Mouse (Mus musculus): ENCODE results near the gene Slc34a2.

The Slc34a2 gene

GRCm38 (mm10) chr5:53106731-53107130 is 68.8 kb downstream of the Slc34a2 start:
- ATAC-seq (ENCODE audit: insufficient number of reproducible peaks, low FRiP score, low TSS enrichment), result no peak

DNA sequence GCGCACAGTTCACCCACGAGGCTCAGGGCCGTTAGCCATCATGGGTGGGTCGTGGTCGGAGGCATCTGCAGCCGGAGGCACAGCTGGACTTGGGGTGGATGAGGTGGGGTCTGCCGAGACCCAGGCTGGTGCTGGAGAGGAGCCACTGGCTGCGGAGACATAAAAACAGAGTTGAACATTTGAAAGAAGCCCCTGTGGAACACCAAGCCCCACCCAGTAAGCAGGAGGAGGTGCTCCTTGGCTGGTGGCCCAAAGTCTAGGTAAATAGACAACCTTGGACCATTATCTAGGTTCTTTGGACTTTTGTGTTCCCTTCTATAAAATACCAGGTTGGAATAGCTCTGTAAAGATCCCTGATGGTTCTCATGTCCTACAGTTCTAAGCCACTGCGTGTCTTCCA is 70.1 kb downstream of the Slc34a2 start:
- no peak for ATAC-seq (ENCODE audit: insufficient number of reproducible peaks, low FRiP score, low TSS enrichment)

GRCm38 (mm10) chr5:53108668-53109067 is 70.8 kb downstream of the Slc34a2 start:
- ATAC-seq (ENCODE audit: insufficient number of reproducible peaks, low FRiP score, low TSS enrichment), result no peak

DNA sequence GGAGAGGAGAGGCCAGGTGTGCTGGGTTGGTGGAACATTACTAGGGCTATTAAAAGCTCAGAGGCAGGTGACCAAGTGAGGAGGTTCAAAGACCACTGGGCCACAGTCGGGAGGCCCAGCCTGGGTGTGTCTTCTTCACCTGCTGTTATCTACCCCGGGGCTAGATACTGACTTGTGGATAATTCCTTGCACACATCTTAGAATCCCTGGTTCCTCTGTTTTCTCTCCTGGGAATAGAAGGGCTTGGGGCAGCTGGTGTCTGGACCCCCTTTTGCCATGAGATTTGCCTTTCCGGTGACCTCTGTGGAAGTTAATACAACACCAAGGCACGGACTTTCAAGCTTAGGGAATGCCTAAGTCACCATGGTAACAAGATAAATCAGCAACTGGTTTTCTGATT is 72.3 kb downstream of the Slc34a2 start:
- no peak for ATAC-seq (ENCODE audit: insufficient number of reproducible peaks, low FRiP score, low TSS enrichment)

DNA sequence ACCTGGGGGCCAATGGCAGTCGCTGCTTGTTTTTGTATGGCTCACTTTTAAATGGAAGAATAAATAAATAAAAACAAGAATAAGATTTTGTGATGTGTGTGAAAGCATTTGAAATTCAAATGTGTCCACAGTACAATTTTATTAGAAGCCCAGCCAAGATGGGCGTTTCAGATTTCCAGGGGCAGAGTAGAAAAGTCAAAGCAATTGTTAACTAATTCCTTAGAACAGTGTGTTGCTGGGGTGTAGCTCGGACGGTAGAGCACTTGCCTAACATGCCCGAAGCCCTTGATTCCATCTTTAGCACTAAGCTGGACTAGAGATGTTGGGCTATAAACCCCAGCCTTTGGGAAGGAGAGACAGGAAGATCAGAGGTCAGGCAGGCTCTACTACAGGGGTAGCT is 73.2 kb downstream of the Slc34a2 start:
- ATAC-seq (ENCODE audit: insufficient number of reproducible peaks, low FRiP score, low TSS enrichment), result no peak

- ATAC-seq (ENCODE audit: insufficient number of reproducible peaks, low FRiP score, low TSS enrichment), result no peak
Observed at GRCm38 (mm10) chr5:53112942-53113341, 75.1 kb downstream of the Slc34a2 start.

DNA sequence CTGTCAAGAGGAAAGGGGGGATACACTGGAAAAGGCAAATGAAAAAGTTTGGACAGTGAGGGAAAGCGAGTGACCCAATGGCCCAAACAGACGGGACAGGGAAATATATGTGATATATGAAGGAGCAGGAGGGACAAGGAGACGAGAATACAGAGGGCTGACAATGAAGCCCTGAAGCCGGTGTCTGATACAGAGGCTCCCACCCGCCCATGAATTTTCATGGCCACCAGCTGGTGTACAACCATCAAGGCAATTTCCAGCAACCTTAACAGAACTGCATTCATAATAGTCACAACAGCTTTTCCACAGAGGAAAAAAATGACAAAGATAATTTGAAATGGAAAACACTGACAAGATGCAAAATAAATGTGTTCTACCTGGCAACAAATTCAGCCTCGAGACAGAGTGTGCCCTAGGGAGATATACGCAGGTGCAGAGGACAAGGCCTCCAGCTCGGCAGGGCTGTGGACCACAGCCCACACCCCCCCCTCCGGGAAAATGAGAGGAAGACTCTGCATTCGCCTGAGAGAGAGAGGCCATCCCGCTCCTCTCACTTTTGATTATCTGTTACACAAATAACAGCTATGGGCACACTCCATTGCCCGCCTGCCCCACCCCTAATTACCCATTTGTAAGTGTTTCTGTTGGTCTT is 76.9 kb downstream of the Slc34a2 start:
- no peak for ATAC-seq (ENCODE audit: insufficient number of reproducible peaks, low FRiP score, low TSS enrichment)

DNA sequence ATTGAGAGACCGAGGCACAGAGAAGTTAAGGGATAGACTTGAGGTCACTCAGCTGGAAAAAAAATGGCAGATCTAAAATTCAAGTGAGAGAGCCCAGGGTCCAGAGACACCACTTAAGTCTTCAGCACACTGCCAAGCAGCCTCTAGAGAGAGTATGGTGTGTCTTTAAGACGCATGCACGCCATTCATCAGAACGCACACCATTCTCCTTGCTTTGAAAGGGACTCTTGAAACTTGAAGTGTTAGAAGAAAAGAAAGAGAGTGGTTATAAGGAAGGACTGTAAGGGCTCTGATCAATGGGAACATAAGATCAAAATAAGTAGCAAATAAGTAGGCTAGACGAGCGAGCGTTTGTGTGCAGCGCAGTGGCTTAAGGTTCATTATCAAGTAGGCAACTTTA is 80.3 kb downstream of the Slc34a2 start:
- no peak for ATAC-seq (ENCODE audit: insufficient number of reproducible peaks, low FRiP score, low TSS enrichment)

GRCm38 (mm10) chr5:53119689-53120088 is 81.8 kb downstream of the Slc34a2 start:
- no peak for ATAC-seq (ENCODE audit: insufficient number of reproducible peaks, low FRiP score, low TSS enrichment)
